Mouse (Mus musculus): ENCODE data around the gene Usp15.

The Usp15 gene

DNA sequence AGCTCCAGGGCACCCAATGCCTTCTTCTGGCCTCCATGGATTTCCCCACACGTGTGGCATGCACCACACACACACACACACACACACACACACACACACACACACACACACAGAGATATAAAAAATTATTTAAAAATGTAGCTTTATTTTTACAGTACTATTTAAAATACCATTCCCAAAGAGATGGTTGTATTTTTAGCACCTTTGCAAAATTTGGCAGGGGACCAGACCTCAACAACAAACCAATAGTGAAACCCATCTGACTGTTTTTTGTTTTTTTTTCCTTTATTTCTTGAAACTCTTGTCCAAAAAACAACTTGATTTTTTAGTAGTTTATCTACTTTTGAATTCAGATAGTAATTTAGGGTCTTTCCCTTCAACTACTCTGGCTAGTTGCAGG, 88.3 kb downstream of the Usp15 start:
- in situ Hi-C loops (cut with MseI, MboI), result no loop called here

DNA sequence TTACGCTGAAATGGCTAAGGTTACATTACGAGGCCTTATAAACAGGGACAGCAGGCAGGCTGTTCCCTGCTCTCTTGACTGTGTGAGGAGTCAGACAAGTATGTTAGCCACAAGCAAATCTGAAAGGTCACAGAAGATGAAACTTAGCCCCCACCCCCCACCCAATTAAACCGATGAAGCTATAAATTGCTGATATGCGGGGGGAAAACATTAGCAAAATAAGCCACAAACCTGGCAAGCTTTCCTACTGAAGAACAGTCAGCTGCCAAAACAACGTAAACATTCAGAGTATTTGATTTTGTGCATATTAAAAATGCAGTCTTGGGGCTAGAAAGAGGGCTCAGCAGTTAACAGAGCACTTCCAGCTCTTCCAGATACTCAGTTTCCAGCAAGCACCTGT, 88.7 kb downstream of the Usp15 start:
- in situ Hi-C loops (cut with MseI, MboI), result no loop called here

DNA sequence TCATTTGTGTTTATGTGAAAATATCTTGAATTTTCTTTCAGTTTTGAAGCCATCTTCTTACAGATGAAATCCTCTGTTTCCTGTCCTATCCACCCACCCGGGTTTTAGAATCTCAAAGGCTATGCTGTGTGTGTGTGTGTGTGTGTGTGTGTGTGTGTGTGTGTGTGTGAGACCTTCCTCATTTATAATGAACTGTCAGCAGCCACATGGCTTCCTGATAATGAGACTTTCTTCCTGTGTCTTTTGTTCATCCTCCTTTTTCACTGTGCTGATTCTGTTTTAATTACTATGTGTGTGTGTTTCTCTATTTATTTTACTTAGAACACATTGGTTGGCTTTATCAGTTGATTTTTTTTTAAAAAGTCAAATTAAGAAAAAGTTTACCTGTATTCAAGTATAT, 95.5 kb downstream of the Usp15 start:
- in situ Hi-C loops (cut with MseI, MboI), result no loop called here

DNA sequence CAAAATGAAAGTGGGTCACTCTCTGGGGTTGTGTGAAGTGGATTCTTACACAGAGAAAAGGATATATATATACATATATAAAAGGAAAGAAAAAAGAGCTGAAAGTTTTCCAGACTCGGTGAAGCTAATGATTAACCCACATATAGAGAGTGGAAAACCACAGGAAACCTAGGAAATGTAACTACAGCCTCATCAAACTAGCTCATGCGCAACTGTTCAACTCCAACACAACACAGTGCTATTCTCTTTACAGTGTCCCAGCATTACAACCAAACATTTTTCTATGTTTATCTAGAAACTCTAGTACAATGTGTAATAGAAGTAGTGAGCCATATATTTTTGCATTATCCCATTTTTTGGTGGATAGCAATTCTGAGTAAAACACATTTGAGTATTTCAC, 96.2 kb downstream of the Usp15 start:
- in situ Hi-C loops (cut with MseI, MboI), result no loop called here

DNA sequence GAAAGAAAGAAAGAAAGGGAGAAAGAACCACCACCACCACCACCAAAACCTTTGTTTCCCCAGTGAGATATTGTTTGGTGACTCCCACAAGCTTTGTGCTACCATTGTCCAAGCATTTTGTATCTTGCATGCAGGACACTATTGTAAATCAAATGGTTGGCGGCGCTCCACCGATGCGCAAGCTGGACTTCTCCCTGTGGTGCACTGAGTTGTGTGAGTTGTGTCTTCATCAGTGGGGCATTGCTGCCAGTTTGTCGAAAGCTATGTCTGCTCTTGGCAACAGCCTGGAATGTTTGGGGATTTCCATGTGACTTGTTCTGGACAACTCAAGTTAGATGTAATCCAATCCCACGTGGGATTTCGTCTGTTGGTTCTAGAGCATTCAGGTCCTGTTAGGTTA, 102.3 kb downstream of the Usp15 start:
- in situ Hi-C loops (cut with MseI, MboI), result no loop called here

DNA sequence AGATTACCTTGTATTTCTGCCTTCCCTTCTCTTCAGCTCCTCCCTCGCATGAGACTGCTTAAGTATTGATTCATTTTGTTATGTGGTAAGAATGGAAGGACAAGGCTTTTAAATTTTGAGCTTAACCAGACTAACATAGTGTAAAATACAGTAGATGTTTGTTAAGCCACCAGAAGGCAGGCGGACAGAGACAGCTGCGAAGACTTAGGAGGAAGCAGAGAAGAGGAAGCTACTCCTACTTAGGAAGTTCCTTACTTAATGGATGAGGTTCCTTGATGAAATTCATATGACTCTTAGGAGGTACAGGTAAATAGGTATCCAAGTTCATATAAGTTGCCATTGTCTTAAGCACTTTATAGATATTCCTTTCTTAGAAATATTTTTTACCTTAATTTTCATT, 104.2 kb downstream of the Usp15 start:
- in situ Hi-C loops (cut with MseI, MboI), result no loop called here

DNA sequence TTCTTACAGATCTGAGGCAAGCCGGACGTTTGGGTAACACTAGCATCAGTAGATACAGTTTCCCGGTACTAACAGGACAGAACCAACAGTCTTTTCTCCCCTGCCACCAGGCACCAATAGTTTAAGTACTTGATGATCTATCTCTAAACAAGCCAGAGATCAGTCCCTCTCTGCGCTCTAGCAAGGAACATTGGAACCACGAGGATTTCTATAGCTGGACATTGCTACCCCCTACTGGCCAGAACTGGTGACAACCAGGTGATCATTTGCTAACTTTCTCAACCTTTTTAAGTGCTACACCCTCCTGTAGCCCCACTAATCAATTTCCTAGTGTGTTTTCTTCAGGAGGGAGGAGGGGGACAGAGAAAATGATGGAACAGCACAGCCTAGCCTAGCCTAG, 105.1 kb downstream of the Usp15 start:
- in situ Hi-C loops (cut with MseI, MboI), result no loop called here

DNA sequence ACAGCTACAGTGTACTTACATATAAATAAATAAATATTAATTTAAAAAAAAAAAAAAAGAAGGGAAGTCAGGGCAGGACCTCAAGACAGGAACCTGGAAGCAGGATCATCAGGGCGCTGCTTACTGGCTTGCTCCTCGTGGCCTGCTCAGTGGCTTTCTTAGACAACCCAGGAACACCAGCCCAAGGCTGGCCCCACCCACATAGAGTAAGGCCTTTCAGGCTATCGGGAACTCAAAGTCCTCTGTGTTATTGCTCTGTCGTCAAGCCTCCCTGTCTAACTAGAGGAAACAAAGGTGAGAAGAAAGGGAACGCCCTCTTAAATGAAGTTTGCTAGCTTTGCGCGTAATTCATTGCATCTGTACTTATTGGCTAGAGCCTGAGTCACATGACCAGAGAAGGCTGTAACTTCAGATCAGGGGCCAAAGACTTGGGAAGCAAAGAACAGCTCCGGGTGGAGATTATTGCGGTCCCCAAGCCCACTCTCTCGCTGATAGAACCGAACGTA, 107.3 kb downstream of the Usp15 start:
- in situ Hi-C loops (cut with MseI, MboI), result no loop called here

DNA sequence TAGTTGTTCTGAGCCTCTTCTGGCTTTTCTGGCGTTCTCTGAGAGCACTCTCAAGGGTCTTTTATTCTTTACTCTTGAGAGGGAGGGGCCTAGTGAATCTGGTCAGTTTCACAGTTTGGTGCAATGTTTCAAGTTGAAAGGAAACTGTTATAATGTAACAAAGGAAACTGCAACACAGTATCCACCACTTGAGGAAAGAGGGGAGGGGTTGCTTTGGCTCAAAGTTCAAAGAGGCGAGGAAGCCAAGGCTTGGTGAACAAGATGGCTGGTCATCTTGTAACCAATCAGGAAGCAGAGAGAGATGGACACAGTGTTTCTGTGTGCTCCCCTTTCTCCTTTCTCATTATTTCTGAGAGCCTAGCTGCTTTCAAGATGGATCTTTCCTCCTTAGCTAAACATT, 109.9 kb downstream of the Usp15 start:
- in situ Hi-C loops (cut with MseI, MboI), result no loop called here

DNA sequence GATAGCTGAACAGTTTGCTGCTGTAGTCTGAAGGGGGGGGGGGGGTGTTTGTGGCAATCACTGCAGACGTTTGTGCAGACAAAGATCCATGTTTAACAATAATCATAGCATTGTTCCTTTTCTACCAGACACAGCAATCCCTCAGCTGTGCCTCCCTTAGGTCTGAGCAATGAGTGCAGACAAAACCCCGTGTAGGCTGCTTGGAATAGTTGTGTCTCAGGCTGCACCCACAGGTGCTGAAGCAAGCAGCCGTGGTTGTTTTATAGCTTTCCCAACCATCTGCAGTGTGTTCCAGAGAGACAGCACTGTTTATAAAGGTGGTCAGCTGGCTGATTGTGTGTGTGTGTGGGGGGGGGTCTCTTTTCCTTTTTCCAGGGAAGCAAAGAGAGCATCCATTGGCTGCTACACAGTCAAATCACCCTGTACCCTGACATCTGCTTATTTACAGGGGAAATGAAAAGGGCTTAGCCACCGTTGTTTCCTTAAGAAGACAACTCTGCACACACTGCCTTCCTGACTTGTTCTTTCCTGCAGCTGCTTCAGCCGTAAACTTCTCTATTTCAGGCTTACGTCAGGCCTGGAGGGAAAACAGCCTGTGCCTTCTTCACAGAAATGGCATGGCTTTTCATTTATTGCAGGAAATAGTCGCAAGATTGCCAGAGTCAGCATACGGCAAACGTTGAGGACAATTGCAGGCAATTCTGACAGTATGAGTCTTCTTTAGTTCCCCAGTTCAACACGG, 111.7 kb downstream of the Usp15 start:
- in situ Hi-C loops (cut with MseI, MboI), result no loop called here

DNA sequence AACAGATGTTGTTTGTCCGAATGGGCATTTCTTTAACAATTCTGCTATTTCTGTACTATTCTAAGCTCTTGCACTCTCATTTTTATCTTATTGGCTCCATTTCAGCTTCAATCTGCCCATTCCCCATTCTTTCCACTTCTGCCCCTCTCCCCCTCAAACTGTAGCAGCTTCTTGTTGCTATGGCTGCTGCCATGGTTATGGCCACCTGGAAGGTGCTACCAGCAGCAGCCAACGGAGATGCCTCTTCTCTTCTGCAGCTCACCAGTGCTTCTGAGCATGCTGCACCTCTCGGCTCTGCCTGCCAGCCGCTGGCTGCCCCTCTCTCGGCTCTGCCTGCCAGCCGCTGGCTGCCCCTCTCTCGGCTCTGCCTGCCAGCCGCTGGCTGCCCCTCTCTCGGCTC, 112.5 kb downstream of the Usp15 start:
- in situ Hi-C loops (cut with MseI, MboI), result no loop called here

DNA sequence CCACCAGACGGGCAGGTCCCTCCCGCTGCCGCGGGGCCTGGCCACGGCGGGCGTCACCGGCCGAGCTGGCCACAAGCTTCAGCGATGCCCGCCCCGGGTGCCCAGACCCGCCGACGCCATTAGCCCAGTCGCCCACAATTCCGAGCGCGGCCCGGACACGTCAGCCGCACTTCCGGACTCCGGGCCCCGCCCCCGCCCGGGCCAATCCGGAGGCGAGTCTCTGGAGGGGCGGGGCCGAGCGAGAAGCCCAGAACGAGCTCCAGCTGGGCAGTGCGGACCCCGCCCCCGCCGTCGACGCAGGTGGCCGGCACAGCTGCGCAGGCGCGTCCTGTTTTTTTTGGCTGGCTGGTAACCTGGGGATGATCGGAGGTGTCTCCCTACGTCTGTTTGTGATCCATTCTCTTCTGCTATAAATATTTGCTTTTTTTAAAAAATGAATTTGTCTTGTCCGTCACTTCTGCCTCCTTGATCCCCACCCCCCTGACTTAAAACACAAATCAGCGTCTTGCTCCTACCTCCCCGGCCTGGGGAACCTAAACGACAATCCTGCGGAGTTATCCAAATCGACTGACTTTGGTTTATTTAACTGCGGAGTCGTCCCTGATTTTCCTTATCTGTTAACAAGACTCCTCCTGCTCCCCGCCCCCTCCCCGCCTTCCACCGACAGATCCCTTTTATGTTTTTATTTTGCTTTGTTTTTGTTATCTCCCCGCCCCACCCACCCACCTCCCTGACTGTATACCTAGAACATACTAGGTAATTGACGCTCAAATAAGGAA, 120.4 kb downstream of the Usp15 start, which contains the start of gene Mon2:
Gene Mon2 (minus strand): TSS at position 261 of the 779 bp plus-strand sequence.
- in situ Hi-C loops (cut with MseI, MboI), result no loop called here

DNA sequence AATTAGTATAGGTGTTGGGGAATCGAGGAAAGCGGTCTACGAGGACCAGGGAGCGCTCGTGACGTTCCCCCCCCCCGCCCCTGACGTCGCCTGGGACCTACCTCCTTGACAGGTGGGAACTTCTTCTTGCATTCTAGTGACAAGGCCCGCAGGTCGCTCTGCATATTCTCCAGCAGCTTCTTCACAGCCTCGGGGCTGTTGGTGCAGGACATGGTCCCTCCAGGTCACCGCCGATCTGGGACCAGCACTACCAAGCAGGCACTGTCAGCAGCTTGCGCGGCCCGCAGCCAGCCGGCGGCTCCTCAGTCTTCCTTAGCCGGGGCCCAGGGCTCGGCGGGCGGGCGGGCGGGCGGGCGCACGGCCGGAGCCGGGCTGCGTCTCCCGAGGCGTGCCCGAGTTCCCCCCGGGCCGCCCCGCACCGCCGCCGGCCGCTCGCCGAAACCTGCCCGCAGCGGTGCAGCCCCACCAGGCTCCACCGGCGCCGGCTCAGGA, 121.0 kb downstream of the Usp15 start:
- in situ Hi-C loops (cut with MseI, MboI), result no loop called here

DNA sequence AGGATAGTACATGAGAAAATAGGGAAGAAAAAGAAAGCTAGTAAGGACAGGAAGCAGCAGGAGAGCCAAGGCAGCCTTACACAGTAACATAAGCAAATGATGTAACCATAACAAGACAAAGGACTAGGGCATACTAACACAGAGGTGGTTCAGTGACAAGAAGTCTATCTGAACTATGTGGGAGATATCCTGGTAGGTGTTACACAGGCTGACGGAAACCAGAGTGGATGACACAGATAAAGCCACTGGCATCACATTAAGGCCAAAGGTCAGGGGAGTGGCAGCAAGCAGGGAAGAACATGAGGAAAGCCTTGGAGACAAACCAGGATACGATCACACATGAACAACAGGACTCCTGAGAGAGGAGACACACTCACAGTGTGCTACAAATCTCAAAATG, 124.8 kb downstream of the Usp15 start:
- in situ Hi-C loops (cut with MseI, MboI), result no loop called here

DNA sequence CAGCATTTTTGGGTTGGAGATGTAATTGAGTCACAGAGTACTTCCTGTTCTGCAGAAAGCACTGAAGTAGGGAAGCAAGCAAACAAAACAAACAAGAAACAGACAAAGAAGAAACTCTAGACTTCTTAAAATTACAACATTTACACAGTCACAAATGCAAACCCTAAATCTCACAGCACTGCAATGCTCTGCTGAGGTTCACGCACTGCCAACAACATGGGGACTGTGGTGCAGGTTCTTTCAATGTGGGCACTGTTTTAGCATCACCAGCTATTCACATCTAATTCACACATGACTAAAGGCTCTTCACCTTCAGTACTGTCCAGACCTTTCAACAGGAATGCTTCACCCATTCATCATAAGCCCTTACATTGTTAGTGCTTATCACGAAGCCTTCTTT, 133.8 kb downstream of the Usp15 start:
- in situ Hi-C loops (cut with MseI, MboI), result no loop called here

DNA sequence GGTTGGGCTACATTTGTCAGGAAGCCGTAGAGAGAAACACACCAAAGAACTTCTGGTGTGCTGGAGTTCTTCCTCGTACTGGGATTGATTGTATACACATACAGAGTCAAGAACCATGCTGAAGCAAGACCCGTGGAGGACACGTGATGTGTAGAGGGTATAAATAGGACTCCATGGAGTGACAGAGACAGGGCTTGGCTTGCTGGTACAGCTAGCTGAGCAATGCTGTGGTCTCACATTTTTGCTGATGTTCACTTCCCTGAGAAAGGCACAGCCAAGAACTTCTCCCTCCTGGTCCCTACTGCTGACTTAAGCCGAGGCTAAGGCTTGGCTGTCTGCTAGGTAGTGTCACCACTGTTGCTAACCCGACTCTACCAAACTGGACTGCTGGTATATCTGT, 136.0 kb downstream of the Usp15 start:
- in situ Hi-C loops (cut with MseI, MboI), result no loop called here

DNA sequence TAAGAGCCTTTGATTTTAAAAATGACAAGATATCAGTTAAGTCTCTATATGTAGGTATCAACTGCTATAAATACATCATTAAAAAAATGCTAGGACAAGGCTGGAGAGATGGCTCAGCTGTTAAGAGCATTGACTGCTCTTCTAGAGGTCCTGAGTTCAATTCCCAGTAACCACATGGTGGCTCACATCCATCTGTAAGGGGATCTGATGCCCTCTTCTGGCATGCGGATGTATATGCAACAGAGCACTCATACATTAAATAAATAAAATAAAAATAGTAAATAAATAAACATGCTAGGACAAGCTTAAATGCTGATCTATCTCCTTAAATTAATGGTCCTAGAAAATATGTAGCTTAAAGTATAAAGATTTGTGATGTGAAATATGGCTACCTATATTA, 139.7 kb downstream of the Usp15 start:
- in situ Hi-C loops (cut with MseI, MboI), result no loop called here

DNA sequence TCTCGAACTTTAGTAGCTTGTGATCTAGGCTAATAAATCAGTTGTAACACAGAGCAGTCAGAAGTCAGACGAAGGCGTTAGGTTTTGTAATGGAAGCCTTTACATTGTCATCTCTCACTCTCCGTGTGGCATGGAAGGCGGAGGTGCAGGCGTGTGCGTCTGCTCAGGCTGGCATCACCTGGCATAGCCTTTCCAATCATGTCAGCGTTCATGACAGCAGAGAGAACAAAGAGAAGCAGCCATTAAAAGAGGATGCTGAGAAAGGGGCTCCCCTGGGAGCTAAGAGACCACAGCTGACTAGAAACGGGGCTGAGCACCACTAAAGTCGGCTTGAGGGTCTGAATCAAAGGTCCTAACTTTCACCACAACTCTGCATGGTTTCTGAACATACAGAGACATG, 140.3 kb downstream of the Usp15 start:
- in situ Hi-C loops (cut with MseI, MboI), result no loop called here

DNA sequence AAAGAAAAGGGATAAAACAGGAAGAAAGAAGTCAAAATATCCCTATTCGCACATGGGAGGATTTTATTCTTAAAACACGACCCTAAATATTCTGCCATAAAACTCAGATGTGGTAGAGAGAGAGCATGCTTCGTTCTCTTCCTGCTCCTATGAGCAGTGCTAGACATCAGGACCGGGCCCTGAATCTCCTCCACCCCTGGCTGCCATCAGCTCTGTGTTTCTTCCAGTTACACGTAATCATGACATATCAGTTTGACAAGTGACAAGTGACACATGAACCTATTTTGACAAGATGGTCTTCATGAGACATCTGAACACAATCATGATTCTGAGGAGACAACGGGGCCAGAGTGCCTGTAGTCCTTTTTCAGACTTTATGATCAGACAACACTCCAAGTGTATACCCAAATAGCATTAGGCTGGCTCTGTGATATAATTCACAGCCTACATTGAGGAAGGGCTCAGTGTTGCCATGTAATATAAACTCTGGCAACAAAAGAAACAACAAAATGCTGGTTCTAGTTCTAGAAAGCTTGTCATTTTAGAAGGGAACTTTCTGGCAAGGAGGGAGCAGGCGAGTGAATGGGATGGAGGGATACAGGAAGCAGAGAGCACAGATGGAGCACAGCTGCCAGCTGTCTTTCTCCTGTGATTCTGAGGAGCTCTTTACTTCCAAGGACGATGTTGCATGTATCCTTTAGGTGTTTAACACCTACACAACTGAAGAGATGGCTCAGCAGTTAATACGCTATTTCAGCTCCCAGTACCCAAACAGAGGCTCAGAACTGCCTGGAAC, 141.4 kb downstream of the Usp15 start:
- in situ Hi-C loops (cut with MseI, MboI), result no loop called here

Data from mouse trophoblast stem cell (cell line).